Mouse (Mus musculus): ENCODE data around the gene Mllt3. TPM values are rescaled to one million over a fixed set of nuclear protein-coding genes. Genes with fewer than 3 reads are reported as not detected.

Mllt3 gene
- polyA plus RNA-seq, 1 experiment from 2014 or later: 54.3 TPM

- peak; percentile 75 for ATAC-seq (ENCODE audit: insufficient number of reproducible peaks, low FRiP score)
- Histone ChIP-seq H3K27ac (ENCODE audit: poor library complexity, severe bottlenecking) (peak overlapping the region; percentile 91), H3K4me3 (peak overlapping the region; percentile 76), H3K9me3 (replicated peaks) (no peaks in the 10 kb centered on the region), H3K36me3 (0 out of 2 replicates have a peak, but pooled peaks cover 3% of the 10 kb centered on the region), H3K4me1 (replicated peaks) (peaks cover 19% of the 10 kb centered on the region), H3K4me2 (peak overlapping the region; percentile 94), H3K9ac (peak overlapping the region; percentile 83), H3K27me3 (replicated peaks) (no peaks in the 10 kb centered on the region)
- under 1% methylated on average over 78 of the region's 100 CpGs for WGBS
Measured at GRCm38 (mm10) chr4:88032151-88033098, 739 bp downstream of the Mllt3 start.

GRCm38 (mm10) chr4:88031211-88032150, 1.7 kb downstream of the Mllt3 start:
- no peak for ATAC-seq (ENCODE audit: insufficient number of reproducible peaks, low FRiP score)
- no peaks in the 10 kb centered on the region for H3K9me3 ChIP-seq (replicated peaks)
- WGBS: under 1% methylated on average over 84 of the region's 84 CpGs
- H3K4me3 ChIP-seq: peak overlapping the region; percentile 76
- peak overlapping the region; percentile 83 for H3K9ac ChIP-seq
- H3K27ac ChIP-seq (ENCODE audit: poor library complexity, severe bottlenecking): peak overlapping the region; percentile 91
- H3K27me3 ChIP-seq (replicated peaks): no peaks in the 10 kb centered on the region
- H3K4me2 ChIP-seq: peak overlapping the region; percentile 94
- 0 out of 2 replicates have a peak, but pooled peaks cover 7% of the 10 kb centered on the region for H3K36me3 ChIP-seq
- peaks cover 19% of the 10 kb centered on the region for H3K4me1 ChIP-seq (replicated peaks)

- H3K27me3 ChIP-seq (replicated peaks): no peaks in the 10 kb centered on the region
- H3K9ac ChIP-seq: no peak overlapping the region
- H3K9me3 ChIP-seq (replicated peaks): no peaks in the 10 kb centered on the region
- peaks cover 3% of the 10 kb centered on the region for H3K4me1 ChIP-seq (replicated peaks)
- 68% methylated on average over 5 of the region's 5 CpGs for WGBS
- no peak overlapping the region for H3K27ac ChIP-seq (ENCODE audit: poor library complexity, severe bottlenecking)
- no peak overlapping the region for H3K4me2 ChIP-seq
- H3K4me3 ChIP-seq: no peak overlapping the region
- H3K36me3 ChIP-seq: peaks cover 15% of the 10 kb centered on the region
- ATAC-seq (ENCODE audit: insufficient number of reproducible peaks, low FRiP score): no peak
Measured at GRCm38 (mm10) chr4:88023567-88023966, 9.6 kb downstream of the Mllt3 start.

- Histone ChIP-seq H3K9ac (no peak overlapping the region), H3K27ac (ENCODE audit: poor library complexity, severe bottlenecking) (no peak overlapping the region), H3K4me1 (replicated peaks) (peaks cover 4% of the 10 kb centered on the region; the same call in 1 of the 2 replicates), H3K27me3 (replicated peaks) (no peaks in the 10 kb centered on the region), H3K4me3 (no peak overlapping the region), H3K4me2 (no peak overlapping the region), H3K9me3 (replicated peaks) (no peaks in the 10 kb centered on the region), H3K36me3 (peaks cover 15% of the 10 kb centered on the region)
- WGBS: 4% methylated on average over 1 of the region's 1 CpGs
- no peak for ATAC-seq (ENCODE audit: insufficient number of reproducible peaks, low FRiP score)
Measured at GRCm38 (mm10) chr4:88022623-88023022, 10.5 kb downstream of the Mllt3 start.

- H3K4me1 ChIP-seq (replicated peaks): peaks cover 15% of the 10 kb centered on the region
- no peaks in the 10 kb centered on the region for H3K27me3 ChIP-seq (replicated peaks)
- no peaks in the 10 kb centered on the region for H3K9me3 ChIP-seq (replicated peaks)
- WGBS: 70% methylated on average over 5 of the region's 5 CpGs
- ATAC-seq (ENCODE audit: insufficient number of reproducible peaks, low FRiP score): no peak
- peaks cover 7% of the 10 kb centered on the region; the same call in 1 of the 2 replicates for H3K36me3 ChIP-seq
- no peak overlapping the region for H3K4me3 ChIP-seq
- no peak overlapping the region for H3K27ac ChIP-seq (ENCODE audit: poor library complexity, severe bottlenecking)
- H3K4me2 ChIP-seq: no peak overlapping the region
- H3K9ac ChIP-seq: no peak overlapping the region
Measured at GRCm38 (mm10) chr4:88020421-88020820, 12.7 kb downstream of the Mllt3 start.

- Histone ChIP-seq H3K4me2 (no peak overlapping the region), H3K27ac (ENCODE audit: poor library complexity, severe bottlenecking) (no peak overlapping the region), H3K27me3 (replicated peaks) (no peaks in the 10 kb centered on the region), H3K9me3 (replicated peaks) (no peaks in the 10 kb centered on the region), H3K36me3 (peaks cover 4% of the 10 kb centered on the region; the same call in 1 of the 2 replicates), H3K4me1 (replicated peaks) (peaks cover 23% of the 10 kb centered on the region), H3K9ac (no peak overlapping the region), H3K4me3 (no peak overlapping the region)
- 74% methylated on average over 4 of the region's 4 CpGs for WGBS
- no peak for ATAC-seq (ENCODE audit: insufficient number of reproducible peaks, low FRiP score)
Measured at GRCm38 (mm10) chr4:88019645-88020044, 13.5 kb downstream of the Mllt3 start.

GRCm38 (mm10) chr4:88017452-88018350, 15.5 kb downstream of the Mllt3 start:
- H3K27me3 ChIP-seq (replicated peaks): no peaks in the 10 kb centered on the region
- H3K27ac ChIP-seq (ENCODE audit: poor library complexity, severe bottlenecking): peak overlapping the region; percentile 33; the same call in 1 of the 2 replicates
- H3K36me3 ChIP-seq: no peaks in the 10 kb centered on the region; the same call in 1 of the 2 replicates
- H3K4me3 ChIP-seq: no peak overlapping the region
- 69% methylated on average over 18 of the region's 18 CpGs for WGBS
- no peak overlapping the region for H3K9ac ChIP-seq
- no peak for ATAC-seq (ENCODE audit: insufficient number of reproducible peaks, low FRiP score)
- H3K4me2 ChIP-seq: peak overlapping the region; percentile 35
- no peaks in the 10 kb centered on the region for H3K9me3 ChIP-seq (replicated peaks)
- H3K4me1 ChIP-seq (replicated peaks): peaks cover 36% of the 10 kb centered on the region

GRCm38 (mm10) chr4:88015765-88016164, 17.4 kb downstream of the Mllt3 start:
- no peak for ATAC-seq (ENCODE audit: insufficient number of reproducible peaks, low FRiP score)
- no peaks in the 10 kb centered on the region for H3K27me3 ChIP-seq (replicated peaks)
- H3K4me1 ChIP-seq (replicated peaks): peaks cover 45% of the 10 kb centered on the region
- H3K27ac ChIP-seq (ENCODE audit: poor library complexity, severe bottlenecking): no peak overlapping the region
- no peaks in the 10 kb centered on the region; the same call in 1 of the 2 replicates for H3K36me3 ChIP-seq
- H3K4me2 ChIP-seq: no peak overlapping the region
- no peaks in the 10 kb centered on the region for H3K9me3 ChIP-seq (replicated peaks)
- 55% methylated on average over 5 of the region's 5 CpGs for WGBS
- H3K9ac ChIP-seq: no peak overlapping the region
- H3K4me3 ChIP-seq: no peak overlapping the region

- WGBS: 30% methylated on average over 7 of the region's 7 CpGs
- H3K4me2 ChIP-seq: peak overlapping the region; percentile 53
- H3K9me3 ChIP-seq (replicated peaks): no peaks in the 10 kb centered on the region
- H3K4me3 ChIP-seq: no peak overlapping the region
- peak overlapping the region; percentile 56; the same call in 1 of the 2 replicates for H3K27ac ChIP-seq (ENCODE audit: poor library complexity, severe bottlenecking)
- H3K36me3 ChIP-seq: no peaks in the 10 kb centered on the region
- no peak for ATAC-seq (ENCODE audit: insufficient number of reproducible peaks, low FRiP score)
- no peak overlapping the region for H3K9ac ChIP-seq
- peaks cover 45% of the 10 kb centered on the region for H3K4me1 ChIP-seq (replicated peaks)
- H3K27me3 ChIP-seq (replicated peaks): no peaks in the 10 kb centered on the region
Measured at GRCm38 (mm10) chr4:88015261-88015660, 17.9 kb downstream of the Mllt3 start.

GRCm38 (mm10) chr4:88012774-88013173, 20.4 kb downstream of the Mllt3 start:
- Histone ChIP-seq H3K4me3 (no peak overlapping the region), H3K4me2 (no peak overlapping the region), H3K27ac (ENCODE audit: poor library complexity, severe bottlenecking) (0 out of 2 replicates have a peak overlapping the region, but pooled peaks have one; percentile 10), H3K9me3 (replicated peaks) (no peaks in the 10 kb centered on the region), H3K9ac (no peak overlapping the region), H3K36me3 (0 out of 2 replicates have a peak, but pooled peaks cover 3% of the 10 kb centered on the region), H3K4me1 (replicated peaks) (peaks cover 52% of the 10 kb centered on the region), H3K27me3 (replicated peaks) (no peaks in the 10 kb centered on the region)
- no peak for ATAC-seq (ENCODE audit: insufficient number of reproducible peaks, low FRiP score)
- WGBS: 33% methylated on average over 4 of the region's 4 CpGs
